Mouse (Mus musculus): ENCODE data around the gene Pxk. TPM values are rescaled to one million over a fixed set of nuclear protein-coding genes. Genes with fewer than 3 reads are reported as not detected.
A peak's percentile ranks its signal among the peaks of the same experiment; 100 is the strongest.

The Pxk gene
- polyA plus RNA-seq, 1 experiment from 2014 or later: 63.0 TPM

DNA sequence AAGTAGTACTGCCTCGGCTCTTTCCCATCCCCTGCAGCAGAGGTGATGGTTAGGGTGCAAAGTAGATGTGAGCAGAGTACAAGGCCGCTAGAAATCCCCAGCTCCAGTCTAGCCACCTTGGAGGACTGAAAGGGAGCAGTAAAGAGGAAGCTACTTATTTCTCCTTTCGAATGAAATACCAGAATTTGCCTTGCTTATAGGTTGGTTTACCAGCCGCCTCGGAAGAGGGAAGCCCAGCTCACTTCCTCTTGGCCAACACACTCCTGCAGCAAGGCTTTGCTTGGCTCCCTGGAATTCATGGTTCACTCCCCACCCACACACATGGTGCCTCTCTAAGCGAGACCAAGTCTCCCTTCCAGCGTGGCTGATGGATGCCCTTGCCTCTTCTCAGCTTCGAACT lies 34.8 kb downstream of the Pxk start:
- ATAC-seq: no peak
- Histone ChIP-seq H3K27me3 (replicated peaks; ENCODE audit: control insufficient read depth, insufficient read depth, low read length) (no peaks in the 10 kb centered on the region), H3K4me3 (replicated peaks; ENCODE audit: low read length) (no peak overlapping the region), H3K4me1 (replicated peaks; ENCODE audit: control insufficient read depth, insufficient read depth, low read length) (peaks cover 10% of the 10 kb centered on the region), H3K36me3 (ENCODE audit: control insufficient read depth, insufficient read depth) (no peaks in the 10 kb centered on the region; the same call in 1 of the 2 replicates), H3K4me2 (ENCODE audit: low read length) (no peak overlapping the region), H3K9me3 (ENCODE audit: control insufficient read depth, low read length) (no peaks in the 10 kb centered on the region), H3K27ac (ENCODE audit: low read length) (no peak overlapping the region), H3K9ac (replicated peaks; ENCODE audit: low read depth, low read length) (no peak overlapping the region)
- 86% methylated on average over 8 of the region's 8 CpGs for WGBS

DNA sequence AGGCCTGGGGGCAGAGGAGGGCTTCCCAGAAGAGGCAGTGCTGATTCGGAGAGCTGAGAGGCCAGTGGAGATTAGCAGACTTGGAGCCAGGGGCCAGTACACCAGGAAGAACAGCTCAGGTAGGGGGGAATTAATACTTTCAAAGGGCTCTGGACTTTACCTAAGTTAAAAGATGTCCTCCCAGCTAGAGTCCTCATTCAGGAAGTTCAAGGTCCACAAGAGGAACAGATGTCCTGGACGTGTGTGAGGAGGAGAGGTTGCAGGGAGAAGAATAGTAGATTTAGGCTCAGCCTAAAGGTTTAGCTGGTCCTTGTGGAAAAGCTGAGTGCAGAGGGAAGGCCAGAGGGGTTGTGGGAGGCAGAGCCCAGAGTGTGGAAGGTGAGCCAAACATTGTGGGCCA lies 36.2 kb downstream of the Pxk start:
- ATAC-seq: no peak
- WGBS: 69% methylated on average over 2 of the region's 2 CpGs

GRCm38 (mm10) chr14:8135130-8135529 lies 37.1 kb downstream of the Pxk start:
- Histone ChIP-seq H3K4me2 (ENCODE audit: low read length) (no peak overlapping the region), H3K27me3 (replicated peaks; ENCODE audit: control insufficient read depth, insufficient read depth, low read length) (no peaks in the 10 kb centered on the region), H3K27ac (ENCODE audit: low read length) (no peak overlapping the region), H3K9ac (replicated peaks; ENCODE audit: low read depth, low read length) (no peak overlapping the region), H3K4me1 (replicated peaks; ENCODE audit: control insufficient read depth, insufficient read depth, low read length) (peaks cover 15% of the 10 kb centered on the region), H3K36me3 (ENCODE audit: control insufficient read depth, insufficient read depth) (no peaks in the 10 kb centered on the region; the same call in 1 of the 2 replicates), H3K9me3 (ENCODE audit: control insufficient read depth, low read length) (no peaks in the 10 kb centered on the region), H3K4me3 (replicated peaks; ENCODE audit: low read length) (no peak overlapping the region)
- 45% methylated on average over 3 of the region's 3 CpGs for WGBS
- ATAC-seq: peak; percentile 76

More for the DNA sequence above, 36.2 kb downstream of the Pxk start:
- Histone ChIP-seq H3K27ac (ENCODE audit: low read length) (no peak overlapping the region), H3K9ac (replicated peaks; ENCODE audit: low read depth, low read length) (no peak overlapping the region), H3K9me3 (ENCODE audit: control insufficient read depth, low read length) (no peaks in the 10 kb centered on the region), H3K27me3 (replicated peaks; ENCODE audit: control insufficient read depth, insufficient read depth, low read length) (no peaks in the 10 kb centered on the region), H3K36me3 (ENCODE audit: control insufficient read depth, insufficient read depth) (no peaks in the 10 kb centered on the region; the same call in 1 of the 2 replicates), H3K4me2 (ENCODE audit: low read length) (no peak overlapping the region), H3K4me1 (replicated peaks; ENCODE audit: control insufficient read depth, insufficient read depth, low read length) (peaks cover 10% of the 10 kb centered on the region), H3K4me3 (replicated peaks; ENCODE audit: low read length) (no peak overlapping the region)

- Histone ChIP-seq H3K36me3 (ENCODE audit: control insufficient read depth, insufficient read depth) (peaks cover 3% of the 10 kb centered on the region; the same call in 1 of the 2 replicates), H3K9ac (replicated peaks; ENCODE audit: low read depth, low read length) (no peak overlapping the region), H3K4me2 (ENCODE audit: low read length) (no peak overlapping the region), H3K4me1 (replicated peaks; ENCODE audit: control insufficient read depth, insufficient read depth, low read length) (peaks cover 10% of the 10 kb centered on the region), H3K9me3 (ENCODE audit: control insufficient read depth, low read length) (no peaks in the 10 kb centered on the region), H3K4me3 (replicated peaks; ENCODE audit: low read length) (no peak overlapping the region), H3K27ac (ENCODE audit: low read length) (no peak overlapping the region), H3K27me3 (replicated peaks; ENCODE audit: control insufficient read depth, insufficient read depth, low read length) (no peaks in the 10 kb centered on the region)
- peak; percentile 73 for ATAC-seq
- WGBS: 20% methylated on average over 23 of the region's 23 CpGs
These were observed 42.0 kb downstream of the Pxk start for GRCm38 (mm10) chr14:8139724-8140710.

GRCm38 (mm10) chr14:8141131-8141530 lies 43.1 kb downstream of the Pxk start:
- Histone ChIP-seq H3K36me3 (ENCODE audit: control insufficient read depth, insufficient read depth) (peaks cover 3% of the 10 kb centered on the region; the same call in 1 of the 2 replicates), H3K9me3 (ENCODE audit: control insufficient read depth, low read length) (no peaks in the 10 kb centered on the region), H3K27ac (ENCODE audit: low read length) (no peak overlapping the region), H3K4me2 (ENCODE audit: low read length) (no peak overlapping the region), H3K4me3 (replicated peaks; ENCODE audit: low read length) (no peak overlapping the region), H3K9ac (replicated peaks; ENCODE audit: low read depth, low read length) (no peak overlapping the region), H3K4me1 (replicated peaks; ENCODE audit: control insufficient read depth, insufficient read depth, low read length) (peaks cover 8% of the 10 kb centered on the region; the same call in 1 of the 2 replicates), H3K27me3 (replicated peaks; ENCODE audit: control insufficient read depth, insufficient read depth, low read length) (no peaks in the 10 kb centered on the region)
- 70% methylated on average over 2 of the region's 2 CpGs for WGBS
- no peak for ATAC-seq

- Histone ChIP-seq H3K9ac (replicated peaks; ENCODE audit: low read depth, low read length) (no peak overlapping the region), H3K9me3 (ENCODE audit: control insufficient read depth, low read length) (no peaks in the 10 kb centered on the region), H3K27me3 (replicated peaks; ENCODE audit: control insufficient read depth, insufficient read depth, low read length) (no peaks in the 10 kb centered on the region), H3K4me1 (replicated peaks; ENCODE audit: control insufficient read depth, insufficient read depth, low read length) (no peaks in the 10 kb centered on the region), H3K4me3 (replicated peaks; ENCODE audit: low read length) (no peak overlapping the region), H3K4me2 (ENCODE audit: low read length) (no peak overlapping the region), H3K27ac (ENCODE audit: low read length) (no peak overlapping the region), H3K36me3 (ENCODE audit: control insufficient read depth, insufficient read depth) (peaks cover 5% of the 10 kb centered on the region)
- 0 out of 2 replicates have a peak, but pooled peaks have one; percentile 33 for ATAC-seq
- WGBS: 76% methylated on average over 13 of the region's 13 CpGs
These were observed 47.9 kb downstream of the Pxk start for GRCm38 (mm10) chr14:8145594-8146558.

GRCm38 (mm10) chr14:8146611-8147223 lies 48.7 kb downstream of the Pxk start:
- H3K9me3 ChIP-seq (ENCODE audit: control insufficient read depth, low read length): no peaks in the 10 kb centered on the region
- H3K27me3 ChIP-seq (replicated peaks; ENCODE audit: control insufficient read depth, insufficient read depth, low read length): no peaks in the 10 kb centered on the region
- WGBS: 90% methylated on average over 10 of the region's 11 CpGs
- H3K4me1 ChIP-seq (replicated peaks; ENCODE audit: control insufficient read depth, insufficient read depth, low read length): no peaks in the 10 kb centered on the region
- no peak for ATAC-seq
- H3K4me2 ChIP-seq (ENCODE audit: low read length): no peak overlapping the region
- H3K36me3 ChIP-seq (ENCODE audit: control insufficient read depth, insufficient read depth): peaks cover 10% of the 10 kb centered on the region
- H3K27ac ChIP-seq (ENCODE audit: low read length): no peak overlapping the region; the same call in 1 of the 2 replicates
- no peak overlapping the region for H3K9ac ChIP-seq (replicated peaks; ENCODE audit: low read depth, low read length)
- H3K4me3 ChIP-seq (replicated peaks; ENCODE audit: low read length): no peak overlapping the region

DNA sequence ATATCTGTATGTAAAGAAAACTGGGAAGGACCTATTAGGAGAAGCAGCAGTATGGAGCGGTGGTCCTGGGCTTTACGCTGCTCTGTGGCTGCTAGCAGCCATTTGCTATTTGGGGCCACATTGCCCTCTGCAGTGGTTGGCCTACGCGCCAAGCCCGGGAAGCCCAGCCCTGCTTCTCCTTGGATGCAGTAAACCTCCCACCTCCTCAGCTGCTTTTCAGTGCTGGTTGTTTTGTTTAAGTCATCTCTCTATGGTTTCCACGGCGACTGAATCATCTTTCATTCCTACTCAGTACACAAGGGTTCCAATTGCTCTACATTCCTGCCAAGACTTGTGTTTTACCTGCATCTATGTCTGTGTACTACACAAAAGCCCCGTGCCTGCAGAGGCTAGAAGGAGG lies 50.8 kb downstream of the Pxk start:
- Histone ChIP-seq H3K4me3 (replicated peaks; ENCODE audit: low read length) (no peak overlapping the region), H3K9me3 (ENCODE audit: control insufficient read depth, low read length) (no peaks in the 10 kb centered on the region), H3K36me3 (ENCODE audit: control insufficient read depth, insufficient read depth) (peaks cover 16% of the 10 kb centered on the region; the same call in 1 of the 2 replicates), H3K27ac (ENCODE audit: low read length) (no peak overlapping the region), H3K9ac (replicated peaks; ENCODE audit: low read depth, low read length) (no peak overlapping the region), H3K4me2 (ENCODE audit: low read length) (no peak overlapping the region), H3K27me3 (replicated peaks; ENCODE audit: control insufficient read depth, insufficient read depth, low read length) (no peaks in the 10 kb centered on the region), H3K4me1 (replicated peaks; ENCODE audit: control insufficient read depth, insufficient read depth, low read length) (no peaks in the 10 kb centered on the region)
- ATAC-seq: no peak
- 78% methylated on average over 8 of the region's 8 CpGs for WGBS

Data from forebrain, embryonic 16.5 days (tissue).